Mouse (Mus musculus): ENCODE measurements around the gene Ttc7. TPM values are rescaled to one million over a fixed set of nuclear protein-coding genes. Genes with fewer than 3 reads are reported as not detected.

The Ttc7 gene
- polyA plus RNA-seq, 1 experiment from 2014 or later, result 3.6 TPM

DNA sequence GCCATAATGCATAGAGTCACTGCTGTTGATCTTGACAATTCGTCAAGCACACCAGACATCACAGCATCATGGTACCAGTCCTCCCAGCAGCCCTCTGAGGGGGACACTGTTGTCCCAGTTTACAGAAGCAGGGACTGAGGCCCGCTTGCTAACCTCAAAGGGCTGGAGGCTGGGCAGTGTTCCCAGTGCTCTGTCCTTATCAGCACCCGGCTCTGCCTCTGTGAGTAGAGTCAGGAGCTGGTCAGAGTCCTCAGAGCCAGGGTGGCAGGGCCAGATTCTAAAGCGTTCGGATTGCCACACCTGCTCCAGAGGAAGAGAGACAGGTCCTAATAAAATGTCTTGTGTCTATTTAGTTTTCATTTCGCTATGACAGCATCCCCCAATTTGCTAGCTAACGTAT is 55.0 kb downstream of the Ttc7 start:
- no peak overlapping the region for H3K4me3 ChIP-seq (ENCODE audit: low read depth, low read length)
- H3K4me2 ChIP-seq, result no peak overlapping the region
- no peaks in the 10 kb centered on the region for H3K36me3 ChIP-seq (ENCODE audit: insufficient read depth)
- no peak overlapping the region for H3K9ac ChIP-seq
- H3K9me3 ChIP-seq (ENCODE audit: low read depth, low read length), result no peaks in the 10 kb centered on the region
- TF ChIP-seq CTCF (IDR thresholded peaks at IDR 0.05; ENCODE audit: low read depth), result no peak
- WGBS, result 74% methylated on average over 7 of the region's 7 CpGs
- no peak overlapping the region for H3K27ac ChIP-seq (ENCODE audit: low read depth)
- H3K27me3 ChIP-seq (ENCODE audit: insufficient read depth, low read length), result no peaks in the 10 kb centered on the region
- H3K4me1 ChIP-seq (ENCODE audit: insufficient read depth), result no peaks in the 10 kb centered on the region
- no peak for DNase-seq
- ATAC-seq (ENCODE audit: insufficient read depth), result no peak

DNA sequence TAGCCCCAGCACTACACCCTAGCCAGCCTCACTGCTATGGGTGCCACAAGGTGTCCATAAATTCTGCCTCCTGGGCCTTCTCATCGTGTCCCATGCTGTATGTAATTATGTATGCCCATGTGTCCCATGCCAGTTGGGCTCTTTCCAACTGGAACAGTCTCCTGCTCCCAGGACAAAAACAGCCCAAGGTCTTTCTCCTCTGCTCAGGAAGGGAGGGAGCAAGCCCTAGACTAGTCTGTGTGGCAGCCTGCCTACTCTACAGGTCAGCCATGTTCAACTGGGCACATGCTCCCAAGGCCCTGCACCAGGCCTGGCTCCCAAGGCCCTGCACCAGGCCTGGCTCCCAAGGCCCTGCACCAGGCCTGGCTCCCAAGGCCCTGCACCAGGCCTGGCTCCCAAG is 56.4 kb downstream of the Ttc7 start:
- Histone ChIP-seq H3K9ac (no peak overlapping the region), H3K4me1 (ENCODE audit: insufficient read depth) (no peaks in the 10 kb centered on the region), H3K36me3 (ENCODE audit: insufficient read depth) (no peaks in the 10 kb centered on the region), H3K27ac (ENCODE audit: low read depth) (no peak overlapping the region), H3K4me3 (ENCODE audit: low read depth, low read length) (no peak overlapping the region), H3K4me2 (no peak overlapping the region), H3K27me3 (ENCODE audit: insufficient read depth, low read length) (no peaks in the 10 kb centered on the region), H3K9me3 (ENCODE audit: low read depth, low read length) (no peaks in the 10 kb centered on the region)
- WGBS, result 91% methylated on average over 1 of the region's 1 CpGs
- DNase-seq, result no peak
- ATAC-seq (ENCODE audit: insufficient read depth), result no peak
- TF ChIP-seq CTCF (IDR thresholded peaks at IDR 0.05; ENCODE audit: low read depth), result no peak

DNA sequence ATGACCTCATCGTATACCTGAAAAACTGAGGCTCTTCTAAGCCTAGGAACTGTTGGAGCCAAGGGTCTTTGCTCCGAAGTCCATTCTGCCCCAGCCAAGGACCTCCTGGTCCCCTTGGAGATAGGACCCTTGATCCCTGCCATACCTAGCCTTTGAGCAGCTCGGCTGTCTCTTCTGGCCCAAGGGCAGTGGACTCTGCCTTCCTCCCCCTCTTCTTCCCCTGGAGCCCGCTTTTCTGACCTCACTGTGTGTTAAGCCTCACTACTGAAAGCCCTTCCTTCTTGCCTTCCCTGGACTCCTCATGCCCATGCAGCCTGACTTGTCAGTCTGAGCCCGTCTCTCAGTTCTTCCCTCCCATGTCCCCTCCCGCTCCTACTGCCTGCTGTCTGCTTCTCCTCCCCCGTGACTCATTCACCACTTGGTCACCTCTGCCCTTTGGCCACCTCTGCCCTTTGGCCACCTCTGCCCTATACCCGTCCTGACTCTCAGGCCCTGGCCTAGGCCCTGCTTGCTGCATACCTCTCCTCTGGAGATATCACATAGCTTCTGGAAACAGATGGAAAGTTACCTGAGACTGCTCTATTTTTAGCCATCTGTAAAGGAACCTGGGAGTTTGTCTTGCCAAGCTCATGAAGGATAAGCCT is 60.5 kb downstream of the Ttc7 start:
- Histone ChIP-seq H3K9ac (no peak overlapping the region), H3K27ac (ENCODE audit: low read depth) (no peak overlapping the region), H3K9me3 (ENCODE audit: low read depth, low read length) (no peaks in the 10 kb centered on the region), H3K4me3 (ENCODE audit: low read depth, low read length) (no peak overlapping the region), H3K27me3 (ENCODE audit: insufficient read depth, low read length) (no peaks in the 10 kb centered on the region), H3K36me3 (ENCODE audit: insufficient read depth) (no peaks in the 10 kb centered on the region), H3K4me2 (no peak overlapping the region), H3K4me1 (ENCODE audit: insufficient read depth) (no peaks in the 10 kb centered on the region)
- TF ChIP-seq CTCF (IDR thresholded peaks at IDR 0.05; ENCODE audit: low read depth), result no peak
- DNase-seq (no peak), ATAC-seq (ENCODE audit: insufficient read depth) (no peak)
- WGBS, result 66% methylated on average over 8 of the region's 8 CpGs

- Histone ChIP-seq H3K9ac (no peak overlapping the region), H3K4me2 (no peak overlapping the region), H3K4me3 (ENCODE audit: low read depth, low read length) (no peak overlapping the region), H3K27me3 (ENCODE audit: insufficient read depth, low read length) (no peaks in the 10 kb centered on the region), H3K4me1 (ENCODE audit: insufficient read depth) (no peaks in the 10 kb centered on the region), H3K27ac (ENCODE audit: low read depth) (no peak overlapping the region), H3K9me3 (ENCODE audit: low read depth, low read length) (no peaks in the 10 kb centered on the region), H3K36me3 (ENCODE audit: insufficient read depth) (no peaks in the 10 kb centered on the region)
- ATAC-seq (ENCODE audit: insufficient read depth), result no peak
- no peak for TF ChIP-seq CTCF (IDR thresholded peaks at IDR 0.05; ENCODE audit: low read depth)
- DNase-seq, result no peak
- WGBS, result 68% methylated on average over 18 of the region's 18 CpGs
Measured at GRCm38 (mm10) chr17:87344441-87345251, 62.0 kb downstream of the Ttc7 start.

DNA sequence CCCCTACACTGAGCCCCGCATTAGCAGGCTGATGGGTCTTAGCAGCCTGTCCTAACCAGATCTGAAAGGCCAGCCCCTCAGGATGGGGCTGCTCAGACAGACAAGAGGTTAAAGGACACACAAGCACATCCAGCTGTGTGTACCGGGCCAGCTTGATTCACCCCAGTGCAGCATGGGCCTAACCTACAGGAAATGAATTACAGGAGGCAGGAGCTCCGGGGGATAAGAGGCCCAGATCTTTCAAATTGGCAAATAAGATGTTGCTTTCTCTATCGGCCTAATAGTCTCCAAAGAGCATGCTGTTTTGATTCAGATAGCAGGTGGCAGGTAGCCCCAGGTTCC is 62.5 kb downstream of the Ttc7 start:
- Histone ChIP-seq H3K4me1 (ENCODE audit: insufficient read depth) (no peaks in the 10 kb centered on the region), H3K27me3 (ENCODE audit: insufficient read depth, low read length) (no peaks in the 10 kb centered on the region), H3K9me3 (ENCODE audit: low read depth, low read length) (no peaks in the 10 kb centered on the region), H3K9ac (no peak overlapping the region), H3K4me3 (ENCODE audit: low read depth, low read length) (no peak overlapping the region), H3K36me3 (ENCODE audit: insufficient read depth) (no peaks in the 10 kb centered on the region), H3K27ac (ENCODE audit: low read depth) (no peak overlapping the region), H3K4me2 (no peak overlapping the region)
- WGBS, result 35% methylated on average over 4 of the region's 4 CpGs
- TF ChIP-seq CTCF (IDR thresholded peaks at IDR 0.05; ENCODE audit: low read depth), result no peak
- DNase-seq (no peak), ATAC-seq (ENCODE audit: insufficient read depth) (no peak)

DNA sequence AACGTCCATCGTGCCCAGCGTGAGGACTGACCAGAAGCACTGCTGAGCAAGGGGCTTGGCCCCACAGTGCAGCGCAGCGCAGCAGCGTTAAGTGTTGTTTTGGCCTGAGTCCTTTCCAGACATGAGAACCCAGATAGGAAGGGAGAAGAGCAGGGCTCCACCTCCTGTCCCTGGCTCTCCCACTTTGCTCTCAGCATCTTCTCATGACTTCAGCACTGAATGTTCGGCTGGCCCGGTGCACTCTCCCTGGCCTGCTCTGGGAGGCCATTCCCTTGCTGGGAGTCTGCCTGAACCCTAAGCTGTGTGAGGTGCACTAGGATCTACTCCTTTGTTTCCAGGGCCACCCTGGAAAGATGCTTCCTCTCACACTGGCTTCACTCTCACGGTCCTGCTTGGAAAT is 65.7 kb downstream of the Ttc7 start:
- no peak overlapping the region for H3K9ac ChIP-seq
- H3K4me2 ChIP-seq, result no peak overlapping the region
- no peak overlapping the region for H3K27ac ChIP-seq (ENCODE audit: low read depth)
- DNase-seq, result no peak
- no peaks in the 10 kb centered on the region for H3K27me3 ChIP-seq (ENCODE audit: insufficient read depth, low read length)
- no peaks in the 10 kb centered on the region for H3K9me3 ChIP-seq (ENCODE audit: low read depth, low read length)
- WGBS, result 38% methylated on average over 9 of the region's 9 CpGs
- H3K4me3 ChIP-seq (ENCODE audit: low read depth, low read length), result no peak overlapping the region
- H3K4me1 ChIP-seq (ENCODE audit: insufficient read depth), result peaks cover 21% of the 10 kb centered on the region
- no peaks in the 10 kb centered on the region for H3K36me3 ChIP-seq (ENCODE audit: insufficient read depth)
- ATAC-seq (ENCODE audit: insufficient read depth), result no peak
- no peak for TF ChIP-seq CTCF (IDR thresholded peaks at IDR 0.05; ENCODE audit: low read depth)

GRCm38 (mm10) chr17:87349069-87349468 is 66.4 kb downstream of the Ttc7 start:
- no peak overlapping the region for H3K9ac ChIP-seq
- 26% methylated on average over 9 of the region's 9 CpGs for WGBS
- H3K4me3 ChIP-seq (ENCODE audit: low read depth, low read length), result no peak overlapping the region
- DNase-seq (peak; percentile 42), ATAC-seq (ENCODE audit: insufficient read depth) (no peak)
- no peak overlapping the region for H3K27ac ChIP-seq (ENCODE audit: low read depth)
- no peaks in the 10 kb centered on the region for H3K27me3 ChIP-seq (ENCODE audit: insufficient read depth, low read length)
- TF ChIP-seq CTCF (IDR thresholded peaks at IDR 0.05; ENCODE audit: low read depth), result peak; percentile 27; the same call in 1 of the 2 replicates
- H3K4me2 ChIP-seq, result no peak overlapping the region
- H3K36me3 ChIP-seq (ENCODE audit: insufficient read depth), result no peaks in the 10 kb centered on the region
- peaks cover 21% of the 10 kb centered on the region for H3K4me1 ChIP-seq (ENCODE audit: insufficient read depth)
- H3K9me3 ChIP-seq (ENCODE audit: low read depth, low read length), result no peaks in the 10 kb centered on the region

Measured in lung, embryonic 14.5 days (tissue).